Mouse (Mus musculus) left cerebral cortex, postnatal 25 days (tissue): ENCODE results near the gene Ankrd13b. TPM values are rescaled to one million over a fixed set of nuclear protein-coding genes. Genes with fewer than 3 reads are reported as not detected.

Source experiments
- DNase-seq, 2 experiments: peaks; one replicate each; pipeline ENCODE4 v3.0.0; 2022; ENCODE audit warnings: low spot score in 2 of 2, mixed read lengths in 1 of 2
- intact Hi-C: fragments of 180-260 bp; cut with DNase I; formaldehyde crosslinking; loops from one replicate; pipeline ENCODE4 v1.15.1; 2025
- total RNA-seq, 2 experiments: library from RNA; stranded (reverse); gene quantifications; 2 replicates each; pipeline ENCODE4 v1.2.3; 2021

Ankrd13b gene
- total RNA-seq, 2 experiments from 2014 or later, result 100 to 101 TPM

- intact Hi-C loops, result no loop called here
- peak; percentile 61 to 64 for DNase-seq
Observed at GRCm38 (mm10) chr11:77512891-77513810, 23.7 kb upstream of the Ankrd13b start.

DNA sequence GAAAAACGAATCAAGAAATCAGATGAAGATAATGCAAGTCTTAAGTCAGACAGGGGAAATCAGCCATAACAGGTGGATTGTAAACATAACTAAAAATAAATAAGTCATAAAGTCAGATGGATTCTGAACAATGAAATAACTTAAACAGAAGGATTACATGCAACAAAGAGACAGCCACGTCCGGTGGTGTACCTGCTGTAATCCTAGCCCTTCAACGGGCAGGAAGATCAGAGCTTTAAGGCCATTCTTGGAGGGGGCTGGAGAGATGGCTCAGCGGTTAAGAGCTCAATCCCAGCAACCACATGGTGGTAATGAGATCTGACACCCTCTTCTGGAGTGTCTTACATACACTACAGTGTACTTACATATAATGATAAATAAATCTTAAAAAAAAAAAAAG lies 21.9 kb upstream of the Ankrd13b start:
- intact Hi-C loops, result no loop called here

GRCm38 (mm10) chr11:77508068-77509021 lies 18.9 kb upstream of the Ankrd13b start:
- peak; percentile 86 to 87 for DNase-seq
- intact Hi-C loops, result loop anchor here (5.0 kb wide), 1 partner anchor 119 kb away; no protein-coding TSS in a partner anchor

More for the DNA sequence above, 21.9 kb upstream of the Ankrd13b start:
- DNase-seq, result no peak

- DNase-seq, result no peak
Observed at GRCm38 (mm10) chr11:77507426-77507825, 17.9 kb upstream of the Ankrd13b start.

GRCm38 (mm10) chr11:77506941-77507340 lies 17.5 kb upstream of the Ankrd13b start:
- no peak for DNase-seq
- intact Hi-C loops, result loop anchor here (5.0 kb wide), 1 partner anchor 120 kb away; no protein-coding TSS in a partner anchor

More at GRCm38 (mm10) chr11:77507426-77507825, 17.9 kb upstream of the Ankrd13b start:
- intact Hi-C loops, result loop anchor here (5.0 kb wide), 1 partner anchor 120 kb away; no protein-coding TSS in a partner anchor

- DNase-seq, result no peak
- intact Hi-C loops, result loop anchor here (5.0 kb wide), 1 partner anchor 121 kb away; no protein-coding TSS in a partner anchor
Observed at GRCm38 (mm10) chr11:77506273-77506672, 16.8 kb upstream of the Ankrd13b start.

- intact Hi-C loops, result loop anchor here (5.0 kb wide), 1 partner anchor 122 kb away; no protein-coding TSS in a partner anchor
- no peak for DNase-seq
Observed at GRCm38 (mm10) chr11:77505291-77505980, 16.0 kb upstream of the Ankrd13b start.

DNA sequence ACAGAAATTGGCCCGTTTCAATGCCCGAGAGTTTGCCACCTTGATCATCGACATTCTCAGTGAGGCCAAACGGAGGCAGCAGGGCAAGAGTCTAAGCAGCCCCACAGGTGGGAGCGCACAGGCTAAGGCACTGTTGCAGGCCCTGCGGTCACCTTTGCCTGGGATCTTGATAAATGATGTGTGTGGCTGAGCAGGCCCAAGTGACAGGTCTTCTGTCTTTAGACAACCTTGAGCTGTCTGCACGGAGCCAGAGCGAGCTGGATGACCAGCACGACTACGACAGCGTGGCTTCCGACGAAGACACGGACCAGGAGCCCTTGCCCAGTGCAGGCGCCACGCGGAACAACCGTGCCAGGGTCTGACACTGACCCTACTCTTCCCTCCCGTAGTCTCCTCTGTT lies 14.9 kb upstream of the Ankrd13b start:
- intact Hi-C loops, result loop anchor here (5.0 kb wide), 1 partner anchor 37 kb away; no protein-coding TSS in a partner anchor
- no peak for DNase-seq

GRCm38 (mm10) chr11:77503511-77503910 lies 14.0 kb upstream of the Ankrd13b start:
- no peak for DNase-seq
- intact Hi-C loops, result loop anchor here (5.0 kb wide), 1 partner anchor 36 kb away; no protein-coding TSS in a partner anchor

DNA sequence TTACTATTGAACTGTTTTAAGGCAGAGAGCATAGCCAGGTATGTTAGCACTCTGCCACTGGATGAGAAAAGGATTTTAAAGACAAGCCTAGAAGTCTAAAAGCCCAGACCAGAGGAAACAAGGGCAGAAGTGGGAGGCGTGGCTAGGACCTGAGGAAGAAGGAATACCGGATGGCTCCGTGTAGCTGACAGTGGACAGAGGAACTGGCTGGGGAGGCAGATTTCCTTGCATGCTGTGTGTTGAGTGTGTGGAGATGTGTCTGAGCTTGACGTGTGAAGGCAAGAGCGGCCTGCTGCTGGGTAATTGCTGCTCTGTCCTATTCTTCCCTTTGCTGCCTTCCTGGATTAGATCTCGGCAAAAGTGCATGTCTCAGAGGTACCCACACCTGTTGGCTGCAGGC lies 13.0 kb upstream of the Ankrd13b start:
- intact Hi-C loops, result loop anchor here (5.0 kb wide), 1 partner anchor 35 kb away; no protein-coding TSS in a partner anchor
- DNase-seq, result no peak

DNA sequence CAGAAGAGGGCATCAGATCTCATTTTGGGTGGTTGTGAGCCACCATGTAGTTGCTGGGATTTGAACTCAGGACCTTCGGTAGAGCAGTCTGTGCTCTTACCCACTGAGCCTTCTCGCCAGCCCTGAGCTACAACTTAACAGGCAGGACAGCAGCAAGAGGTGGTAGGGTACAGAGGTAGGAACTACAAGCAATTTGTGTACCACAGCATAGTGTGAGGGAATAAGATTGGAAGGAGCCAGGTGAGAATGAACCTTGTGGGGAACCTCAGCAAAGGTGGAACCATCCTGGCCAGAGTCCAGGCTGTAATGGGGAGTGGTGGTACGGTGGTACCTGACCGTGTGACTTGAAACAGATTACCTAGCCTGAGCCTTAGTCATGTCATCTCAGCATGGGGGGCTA lies 12.5 kb upstream of the Ankrd13b start:
- intact Hi-C loops, result loop anchor here (5.0 kb wide), 1 partner anchor 35 kb away; no protein-coding TSS in a partner anchor

GRCm38 (mm10) chr11:77501392-77501791 lies 11.9 kb upstream of the Ankrd13b start:
- peak; percentile 84 to 86 for DNase-seq
- intact Hi-C loops, result loop anchor here (5.0 kb wide), 1 partner anchor 34 kb away; no protein-coding TSS in a partner anchor

More for the DNA sequence above, 12.5 kb upstream of the Ankrd13b start:
- no peak for DNase-seq

- intact Hi-C loops, result loop anchor here (5.0 kb wide), 1 partner anchor 33 kb away; no protein-coding TSS in a partner anchor
- peak; percentile 66 to 76 for DNase-seq
Observed at GRCm38 (mm10) chr11:77500361-77501325, 11.2 kb upstream of the Ankrd13b start.

DNA sequence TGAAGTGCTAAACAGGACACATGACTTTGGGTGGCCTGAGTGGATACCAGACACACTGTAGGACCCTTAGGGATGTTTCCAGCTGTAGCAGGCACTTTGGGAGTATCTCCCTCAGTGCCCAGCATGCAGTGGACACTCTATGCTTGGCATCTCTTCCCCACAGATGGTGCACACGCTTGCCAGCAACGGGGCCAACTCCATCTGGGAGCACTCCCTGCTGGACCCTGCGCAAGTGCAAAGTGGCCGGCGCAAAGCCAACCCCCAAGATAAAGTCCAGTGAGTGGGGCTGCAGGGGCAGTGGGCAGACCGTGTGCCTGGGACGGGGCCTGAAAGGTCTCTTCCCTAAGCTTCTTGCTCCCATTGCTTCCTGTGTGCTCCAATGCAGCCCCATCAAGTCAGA lies 9.9 kb upstream of the Ankrd13b start:
- intact Hi-C loops, result no loop called here
- peak in 1 of 2 experiments; percentile 51 for DNase-seq

- DNase-seq, result no peak
- intact Hi-C loops, result no loop called here
Observed at GRCm38 (mm10) chr11:77498261-77499139, 9.0 kb upstream of the Ankrd13b start.

GRCm38 (mm10) chr11:77497851-77498250 lies 8.4 kb upstream of the Ankrd13b start:
- DNase-seq, result no peak
- intact Hi-C loops, result no loop called here

- DNase-seq, result peak in 1 of 2 experiments; percentile 45
- intact Hi-C loops, result no loop called here
Observed at GRCm38 (mm10) chr11:77497341-77497756, 7.9 kb upstream of the Ankrd13b start.
